Mouse (Mus musculus) frontal cortex, postnatal 10 days (tissue): ENCODE measurements at regions not wholly inside any gene's neighbourhood (a gene's known extent, or its start where the extent isn't known, plus 50 kb on each side); places are given as distances from the start of the nearest gene placed in this dataset.

Source experiments
- DNase-seq, 2 experiments: peaks; one replicate each; pipeline ENCODE4 v3.0.0; 2022; ENCODE audit warnings: low spot score in 2 of 2, mixed read lengths in 1 of 2

GRCm38 (mm10) chr2:117710173-117710813 is 367.5 kb upstream of the Rasgrp1 start:
- no peak for DNase-seq

- no peak for DNase-seq
Observed at GRCm38 (mm10) chr2:117724066-117724465, 381.3 kb upstream of the Rasgrp1 start.

DNA sequence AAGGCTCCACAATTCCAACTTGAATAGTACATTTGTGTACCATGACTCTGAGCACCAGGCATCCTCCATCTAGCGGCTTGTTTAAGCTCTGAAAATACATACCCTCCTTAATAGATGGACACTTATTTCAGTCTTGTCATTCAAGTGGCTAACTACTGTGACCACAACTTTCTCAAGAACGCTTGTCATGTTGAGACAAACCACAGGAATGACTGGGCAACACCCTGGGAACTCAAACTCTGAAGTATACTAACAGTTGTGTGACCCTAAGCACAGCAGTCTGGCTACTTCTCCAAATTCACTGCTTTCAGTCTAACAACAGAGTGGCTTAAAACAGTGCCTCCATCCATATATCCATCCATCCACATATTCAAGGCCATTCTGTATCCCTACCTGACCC is 380.4 kb upstream of the Thbs1 start:
- no peak for DNase-seq

- DNase-seq: no peak
Observed at GRCm38 (mm10) chr2:117742413-117742812, 369.3 kb upstream of the Thbs1 start.

DNA sequence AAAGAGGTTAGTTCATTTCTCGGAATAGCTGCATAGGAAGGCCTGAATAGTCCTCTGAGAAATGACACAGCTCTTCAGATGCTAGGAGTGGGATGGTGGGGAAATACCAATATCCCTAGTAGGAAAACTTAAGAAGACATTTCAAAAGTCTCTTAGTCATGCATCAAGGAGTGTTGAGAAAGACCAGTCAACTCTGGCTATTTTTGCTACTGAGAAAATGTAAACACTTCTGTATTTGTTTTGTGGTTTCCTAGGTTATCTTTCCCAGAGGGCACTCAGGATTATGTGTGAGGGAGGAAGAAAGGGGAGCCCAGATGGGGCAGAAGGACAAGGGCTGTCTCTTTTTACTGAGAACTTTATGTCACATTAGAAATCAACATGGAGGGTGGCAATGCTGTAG is 367.8 kb upstream of the Thbs1 start:
- no peak for DNase-seq

DNA sequence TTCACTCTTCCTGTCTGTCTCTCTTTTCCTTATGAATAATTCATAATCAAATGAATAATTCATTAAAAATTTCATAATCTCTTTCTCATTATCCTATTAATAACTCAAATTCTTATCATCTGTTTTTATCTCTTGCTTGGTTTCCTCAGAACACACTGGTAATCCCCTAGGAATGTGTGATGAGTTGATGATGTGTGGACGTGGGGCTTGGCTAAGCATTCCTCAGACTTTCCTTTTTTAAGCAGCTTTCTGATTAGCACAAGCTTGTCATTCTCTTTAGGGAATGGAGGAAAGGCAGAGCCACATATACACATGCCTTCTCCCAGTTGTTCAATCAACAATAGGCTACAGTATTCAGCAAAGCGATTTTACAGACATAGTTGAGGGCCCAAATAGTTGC is 365.9 kb upstream of the Thbs1 start:
- DNase-seq: no peak

GRCm38 (mm10) chr2:117747136-117747535 is 364.5 kb upstream of the Thbs1 start:
- DNase-seq: no peak

GRCm38 (mm10) chr2:117748892-117749291 is 362.8 kb upstream of the Thbs1 start:
- DNase-seq: no peak

DNA sequence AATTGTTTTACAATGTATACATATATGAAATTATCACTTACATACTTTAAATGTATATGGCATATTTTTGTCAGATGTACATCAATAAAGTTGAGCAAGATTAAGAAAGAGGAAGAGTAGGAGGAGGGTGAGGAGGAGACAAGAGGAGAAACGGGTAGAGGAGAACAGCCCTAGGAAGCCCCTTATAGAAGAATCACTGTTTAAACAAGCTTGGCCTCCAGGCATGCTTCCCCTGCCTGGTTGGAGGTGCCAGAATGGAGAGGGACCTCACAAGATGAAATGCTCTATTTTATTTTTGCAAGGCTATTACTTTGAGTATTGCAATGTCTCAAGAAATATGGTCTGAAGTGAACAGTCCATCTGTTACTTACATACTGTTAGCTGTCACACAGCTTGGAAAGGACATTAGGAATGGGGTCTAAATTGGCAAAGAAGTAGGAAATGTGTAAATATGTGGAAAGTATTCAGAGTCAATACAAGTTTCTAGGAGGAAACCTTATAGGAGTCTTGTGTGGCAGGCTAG is 352.1 kb upstream of the Thbs1 start:
- DNase-seq: no peak

DNA sequence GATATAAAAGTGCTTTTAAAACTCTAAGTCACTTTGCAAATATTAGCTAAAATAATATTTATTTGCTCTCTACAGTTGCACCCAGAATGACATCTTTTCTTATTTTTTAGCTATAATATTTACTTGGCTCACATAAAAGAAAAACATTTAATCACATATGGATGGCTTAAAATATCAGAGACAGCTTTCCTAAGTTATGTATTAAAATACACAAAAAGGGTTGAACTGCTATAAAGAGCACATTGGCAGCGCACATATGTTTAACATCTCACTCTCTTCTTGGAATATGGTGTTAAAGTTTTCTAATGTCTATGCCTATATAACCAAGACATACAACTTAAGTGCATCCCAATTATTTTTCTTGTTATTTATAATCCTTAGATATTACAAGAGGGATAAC is 348.0 kb upstream of the Thbs1 start:
- no peak for DNase-seq

GRCm38 (mm10) chr2:117765572-117765971 is 346.1 kb upstream of the Thbs1 start:
- no peak for DNase-seq

DNA sequence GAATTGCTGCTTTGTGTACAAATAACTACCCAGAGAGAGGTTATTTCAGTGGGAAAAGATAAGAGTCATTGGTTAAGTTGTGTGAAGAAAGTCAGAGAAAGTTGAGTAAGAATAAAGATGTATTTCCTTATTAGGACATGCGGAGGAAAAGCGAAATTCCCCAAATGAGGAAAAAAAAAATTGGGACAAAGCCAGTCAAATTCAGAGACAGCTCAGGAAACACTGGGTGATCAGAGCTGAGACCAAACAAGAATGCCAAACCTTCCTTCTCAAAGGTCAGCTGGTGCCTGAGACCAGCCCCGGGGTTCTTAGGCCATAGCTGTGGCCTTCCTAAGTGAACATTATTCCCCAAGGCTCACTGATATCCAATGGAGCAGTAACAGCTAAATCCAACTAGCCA is 345.2 kb upstream of the Thbs1 start:
- no peak for DNase-seq

- no peak for DNase-seq
Observed at GRCm38 (mm10) chr2:117769402-117770114, 342.1 kb upstream of the Thbs1 start.

DNA sequence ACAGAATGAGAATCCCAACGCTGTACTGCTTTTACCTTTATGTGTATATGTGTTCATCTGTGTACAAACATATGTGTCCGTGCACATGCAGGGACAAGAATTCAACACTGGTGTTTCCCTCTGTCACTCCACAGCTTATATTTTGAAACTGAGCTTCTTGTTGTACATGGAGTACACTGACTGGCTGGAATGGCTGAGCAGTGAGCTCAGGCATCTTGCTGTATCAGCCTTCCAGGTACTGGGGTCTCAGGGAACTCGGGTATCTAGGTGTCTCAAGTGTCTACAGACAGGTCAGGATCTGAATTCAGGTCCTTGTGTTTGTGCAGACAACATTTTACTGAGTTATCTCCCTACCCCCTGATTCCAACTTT is 341.6 kb upstream of the Thbs1 start:
- DNase-seq: no peak

DNA sequence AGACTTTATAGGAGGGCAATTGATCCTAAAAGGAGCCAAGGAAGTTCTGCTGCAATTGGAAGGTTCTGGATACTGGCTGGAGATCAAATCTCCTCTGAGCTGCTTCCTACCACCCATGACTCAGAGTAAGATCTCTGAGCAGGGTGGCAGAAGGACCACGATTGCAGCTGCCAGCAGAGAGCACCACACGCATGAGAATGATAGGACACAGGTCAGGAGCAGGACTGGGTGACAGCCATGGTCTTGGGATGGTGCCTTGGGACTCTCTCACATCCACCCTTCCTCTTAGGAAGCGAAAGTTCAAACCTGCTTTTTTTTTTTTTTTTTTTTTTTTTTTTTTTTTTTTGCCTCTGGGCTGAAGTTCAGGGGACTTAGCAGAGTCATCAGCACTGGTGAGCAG is 331.4 kb upstream of the Thbs1 start:
- DNase-seq: no peak

DNA sequence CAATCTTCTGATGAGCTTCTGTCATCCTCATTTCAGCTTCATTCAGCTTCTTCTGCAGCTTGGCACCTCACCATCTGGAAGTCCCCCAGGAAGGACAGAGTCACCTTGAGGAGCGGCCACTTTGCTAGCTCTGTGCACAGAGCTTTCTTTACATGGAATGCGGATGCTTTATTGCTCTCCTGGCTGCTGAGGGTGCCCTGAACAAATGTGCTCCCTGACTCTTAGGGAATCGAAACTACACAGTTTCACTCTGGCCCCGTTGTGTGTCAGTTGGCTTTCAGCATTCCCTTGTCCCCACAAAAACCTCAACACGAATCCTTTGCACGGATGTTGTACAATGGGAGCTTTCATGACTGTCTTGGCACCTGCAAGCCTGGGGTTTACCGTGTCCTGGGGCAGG is 330.9 kb upstream of the Thbs1 start:
- no peak for DNase-seq

DNA sequence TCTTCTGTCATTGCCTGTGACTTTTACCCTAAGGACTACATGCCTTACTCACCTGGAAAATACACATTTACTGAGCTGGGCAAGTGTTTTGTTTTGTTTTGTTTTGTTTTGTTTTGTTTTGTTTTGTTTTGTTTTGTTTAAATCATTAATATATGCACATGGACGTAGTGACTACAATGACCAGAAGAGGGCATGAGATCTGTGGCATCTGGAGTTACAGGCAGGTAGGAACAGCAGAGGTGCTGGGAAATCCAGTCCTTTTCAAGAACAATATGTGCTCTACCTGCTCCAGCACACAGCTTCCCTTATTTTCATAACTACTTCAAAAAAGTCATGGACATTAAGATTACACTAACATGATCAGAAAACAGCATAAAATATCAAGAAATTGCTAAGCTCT is 324.4 kb upstream of the Thbs1 start:
- DNase-seq: no peak

DNA sequence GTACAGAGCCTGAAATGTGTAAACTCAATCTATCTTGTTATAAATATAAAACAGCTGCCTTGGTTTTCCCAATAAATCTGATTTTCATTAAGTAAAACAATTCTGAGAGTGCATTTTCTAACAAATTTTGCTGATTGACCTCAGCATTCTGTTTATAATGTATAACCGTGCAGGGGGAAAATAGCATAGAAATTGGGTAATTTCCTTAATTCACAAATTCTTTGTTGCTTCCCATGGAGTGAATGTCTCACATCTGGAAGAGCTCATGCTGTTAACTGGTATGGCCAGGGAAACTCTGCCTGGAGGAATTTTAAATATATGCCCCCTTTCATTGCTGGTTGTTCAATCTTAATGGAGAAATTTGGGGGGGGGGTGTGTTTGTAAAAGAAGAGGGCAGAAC is 317.4 kb upstream of the Thbs1 start:
- DNase-seq: no peak

DNA sequence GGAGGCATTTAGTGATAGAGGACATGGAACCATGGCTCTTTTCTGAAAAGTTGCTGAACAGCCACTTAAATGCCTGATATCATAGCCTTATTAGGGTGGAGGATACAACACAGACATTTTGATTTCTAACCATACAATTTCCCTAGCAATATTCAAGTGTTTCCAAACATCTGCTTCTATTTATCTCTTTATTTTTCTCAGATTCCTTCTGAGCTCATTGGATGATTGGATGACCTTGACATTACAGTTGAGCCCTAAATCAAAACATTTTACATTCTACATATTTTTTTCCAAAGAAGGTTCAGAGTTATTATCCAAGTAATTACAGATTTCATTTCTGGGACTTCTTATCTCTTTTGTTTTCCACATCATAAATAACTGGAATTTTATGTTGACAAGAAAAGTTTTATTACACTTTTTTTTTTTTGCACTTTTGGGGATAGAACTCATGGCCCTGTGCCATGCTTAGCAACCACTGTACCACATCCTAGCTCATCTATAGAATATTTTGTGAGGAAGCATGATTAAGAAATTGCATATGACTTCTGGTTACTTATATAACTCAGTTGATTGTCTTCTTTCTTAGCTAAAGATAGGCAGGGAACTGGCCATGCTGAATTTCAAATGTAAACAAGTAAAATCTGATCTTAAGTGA is 309.6 kb upstream of the Thbs1 start:
- no peak for DNase-seq

DNA sequence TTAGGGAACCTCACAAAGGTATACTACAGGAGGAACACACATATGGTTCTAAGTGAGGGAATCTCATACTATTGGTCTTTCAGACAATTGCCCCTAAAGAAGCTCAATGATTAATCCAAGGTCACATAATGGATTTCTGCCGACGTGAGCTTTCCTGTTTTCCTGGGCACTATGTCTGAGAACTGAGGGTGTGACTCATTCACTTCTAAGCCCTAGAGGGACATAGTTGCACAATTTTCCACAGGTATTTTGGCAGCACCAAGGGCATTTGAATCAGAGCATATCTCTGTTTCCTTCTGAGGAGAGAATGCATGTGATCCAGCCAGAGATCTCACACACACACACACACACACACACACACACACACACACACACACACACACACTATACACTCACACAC is 309.0 kb upstream of the Thbs1 start:
- no peak for DNase-seq

GRCm38 (mm10) chr2:117804686-117805085 is 307.0 kb upstream of the Thbs1 start:
- DNase-seq: no peak

DNA sequence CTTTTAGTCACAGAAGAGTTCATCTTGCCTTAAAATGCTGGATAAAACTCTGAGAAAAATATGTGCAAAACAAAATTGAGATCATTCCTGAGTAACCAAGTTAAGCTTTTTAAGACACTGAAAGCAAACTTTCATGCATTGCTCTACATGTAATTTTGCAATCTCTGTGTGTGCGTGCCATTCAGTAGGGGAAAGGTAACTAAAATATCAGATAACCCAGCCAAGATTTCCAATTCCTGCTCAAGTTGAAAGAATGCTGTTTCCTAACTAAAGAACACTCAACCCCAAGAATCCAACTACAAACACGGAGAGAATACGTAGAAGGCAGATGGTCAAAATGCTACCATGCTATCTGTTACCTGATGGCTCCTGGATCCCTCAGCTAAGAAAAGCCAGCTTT is 304.6 kb upstream of the Thbs1 start:
- no peak for DNase-seq

DNA sequence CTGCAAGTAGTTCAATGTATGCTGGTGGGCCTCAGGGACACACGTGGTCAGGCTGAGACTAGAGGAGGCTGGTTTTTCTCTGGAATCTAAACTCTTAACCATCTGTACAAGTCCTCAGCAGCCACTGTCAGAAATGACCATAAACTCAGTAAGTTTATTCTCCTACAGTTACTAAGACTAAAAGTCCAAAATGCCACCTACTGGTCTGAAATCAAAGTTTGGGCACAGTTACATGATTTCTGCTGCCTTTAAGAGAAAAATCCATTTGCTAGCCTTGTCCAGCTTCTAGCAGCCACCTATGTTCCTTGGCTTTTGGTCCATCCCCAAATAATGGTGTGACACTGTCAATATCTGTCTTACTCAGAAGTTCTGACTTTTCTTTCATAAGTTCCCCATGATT is 300.2 kb upstream of the Thbs1 start:
- no peak for DNase-seq
